ENCODE assay signal across 10 mouse cellular contexts in the genomic region with DNA sequence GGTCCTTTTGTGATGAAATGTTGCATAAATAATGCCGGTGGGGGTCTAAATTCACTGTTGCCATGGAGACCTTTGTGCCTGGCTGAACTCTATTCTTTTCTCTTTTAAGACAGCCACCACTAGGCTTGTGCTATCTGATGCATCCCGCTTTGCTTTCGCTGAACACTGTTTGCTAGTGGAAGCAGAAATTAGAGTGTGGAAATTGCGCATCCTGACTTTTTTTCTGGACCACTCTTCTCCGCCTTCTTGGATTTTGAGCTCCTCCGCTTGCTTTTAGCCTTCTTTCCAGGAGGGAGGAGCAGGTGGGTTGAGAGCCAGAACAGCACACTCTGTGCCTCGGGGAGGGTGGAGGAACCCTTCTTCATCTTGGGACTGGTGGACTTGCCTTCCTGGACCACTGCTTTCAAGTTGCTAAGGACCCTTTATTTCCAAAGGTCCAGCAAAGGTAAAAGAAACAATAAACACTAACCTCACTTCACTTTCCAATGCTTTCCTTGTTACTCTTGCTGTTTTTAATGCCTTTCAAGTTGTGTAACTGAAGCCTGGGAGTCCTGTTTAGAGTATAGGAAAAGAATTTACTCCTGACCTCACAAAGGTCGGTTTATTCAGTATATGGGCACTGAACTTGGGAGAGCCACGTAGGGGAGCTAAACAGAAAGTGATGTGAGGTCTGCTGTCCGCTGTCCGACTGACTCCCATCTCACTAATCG.
DNase-seq lines count a peak whose midpoint lies in the region; ATAC-seq and TF ChIP-seq lines count a peak whose summit lies in the region.
"Had no signal": no experiment of that assay in that cellular context is flagged by ENCODE, and none has a peak within 500 bp of the region (broad histone marks: within the 10 kb centered on the region; RNA-seq: fewer than 3 reads in every experiment).

No protein-coding gene starts in this region.

- no peaks in the 10 kb centered on the region for H3K27me3 ChIP-seq in embryonic facial prominence, embryonic 10.5 days (replicated peaks; ENCODE audit: low read depth, poor library complexity, severe bottlenecking)
- H3K27me3 ChIP-seq in hindbrain, embryonic 15.5 days = no peaks in the 10 kb centered on the region
- H3K27me3 ChIP-seq in midbrain, postnatal 0 days (ENCODE audit: insufficient read depth, low read length) = no peaks in the 10 kb centered on the region

- TF ChIP-seq POLR2A in brain, embryonic 14.5 days (IDR thresholded peaks at IDR 0.05; ENCODE audit: borderline replicate concordance, extremely low read depth, insufficient read depth, insufficient read length, poor library complexity, severe bottlenecking) = no peak

- no peaks in the 10 kb centered on the region for H3K9me3 ChIP-seq in embryonic facial prominence, embryonic 10.5 days
- no peaks in the 10 kb centered on the region for H3K9me3 ChIP-seq in hindbrain, embryonic 15.5 days
- H3K9me3 ChIP-seq in midbrain, postnatal 0 days (ENCODE audit: low read length) = no peaks in the 10 kb centered on the region

- WGBS in embryonic facial prominence, embryonic 10.5 days = 40% methylated on average over 12 of the region's 12 CpGs
- WGBS in hindbrain, embryonic 15.5 days = 11% methylated on average over 12 of the region's 12 CpGs
- 12% methylated on average over 12 of the region's 12 CpGs for WGBS in midbrain, postnatal 0 days

- H3K27ac ChIP-seq in embryonic facial prominence, embryonic 10.5 days (replicated peaks) = peak overlapping the region; percentile 75
- peak overlapping the region; percentile 83 for H3K27ac ChIP-seq in hindbrain, embryonic 15.5 days (replicated peaks)
- peak overlapping the region; percentile 49 for H3K27ac ChIP-seq in midbrain, postnatal 0 days (ENCODE audit: low read depth, low read length)

- peak; percentile 83 for ATAC-seq in hindbrain, embryonic 15.5 days (ENCODE audit: low FRiP score, low read depth)
- ATAC-seq in midbrain, postnatal 0 days (ENCODE audit: low FRiP score) = peak; percentile 80; the same call in 1 of the 2 replicates
- no peak for ATAC-seq in erythroblast, adult 5-6 weeks (replicated peaks; ENCODE audit: low FRiP score, poor library complexity, severe bottlenecking)
- ATAC-seq: intestine, postnatal 0 days had no signal

- peak overlapping the region; percentile 62 for H3K4me2 ChIP-seq in hindbrain, embryonic 15.5 days
- H3K4me2 ChIP-seq in midbrain, postnatal 0 days (ENCODE audit: low read depth, low read length, poor library complexity, severe bottlenecking) = peak overlapping the region; percentile 49

- no peaks in the 10 kb centered on the region for H3K36me3 ChIP-seq in embryonic facial prominence, embryonic 10.5 days (replicated peaks)
- H3K36me3 ChIP-seq in hindbrain, embryonic 15.5 days = no peaks in the 10 kb centered on the region
- no peaks in the 10 kb centered on the region for H3K36me3 ChIP-seq in midbrain, postnatal 0 days (ENCODE audit: insufficient read depth, low read length)

- DNase-seq in brain, embryonic 14.5 days (ENCODE audit: low read depth) = peak; percentile 93
- no peak for DNase-seq in embryonic facial prominence, embryonic 10.5 days (ENCODE audit: low spot score)
- peak; percentile 85 for DNase-seq in midbrain, postnatal 0 days (ENCODE audit: low spot score)
- DNase-seq in cerebellum, adult 11-12 months = no peak
- no peak for DNase-seq in urinary bladder, postnatal 4 days (ENCODE audit: low spot score in 2 of 2)
- no peak for DNase-seq in kidney, postnatal 36 days
- DNase-seq: cerebellum, adult 9-11 months had no signal

- peak overlapping the region; percentile 43 for H3K9ac ChIP-seq in hindbrain, embryonic 15.5 days
- H3K9ac ChIP-seq in midbrain, postnatal 0 days (replicated peaks; ENCODE audit: low read length, poor library complexity, severe bottlenecking) = no peak overlapping the region

- H3K4me3 ChIP-seq in embryonic facial prominence, embryonic 10.5 days = peak overlapping the region; percentile 48
- peak overlapping the region; percentile 40 for H3K4me3 ChIP-seq in hindbrain, embryonic 15.5 days
- H3K4me3 ChIP-seq in midbrain, postnatal 0 days (ENCODE audit: low read depth, low read length) = peak overlapping the region; percentile 31

- H3K4me1 ChIP-seq in embryonic facial prominence, embryonic 10.5 days = peaks cover 16% of the 10 kb centered on the region; the same call in 1 of the 2 replicates
- H3K4me1 ChIP-seq in hindbrain, embryonic 15.5 days (replicated peaks) = peaks cover 30% of the 10 kb centered on the region
- H3K4me1 ChIP-seq in midbrain, postnatal 0 days (ENCODE audit: insufficient read depth, low read length) = no peaks in the 10 kb centered on the region; the same call in 1 of the 2 replicates

- TF ChIP-seq CTCF in brain, embryonic 14.5 days (IDR thresholded peaks at IDR 0.05; ENCODE audit: borderline replicate concordance, extremely low read depth, insufficient read depth, insufficient read length) = peak; percentile 14; the same call in 1 of the 2 replicates
- peak; percentile 37 for TF ChIP-seq CTCF in midbrain, postnatal 0 days (IDR thresholded peaks at IDR 0.05)

Comparison
In these comparisons a context has a peak if more than half of its experiments do, and no peak if none do; other contexts are left out.
1. DNase-seq: peak in brain, embryonic 14.5 days (single experiment) and midbrain, postnatal 0 days (single experiment); none in embryonic facial prominence, embryonic 10.5 days (single experiment), cerebellum, adult 11-12 months (single experiment), urinary bladder, postnatal 4 days (0 of 2) and kidney, postnatal 36 days (0 of 2).
2. Peak in every context shown above with its lines, with median percentiles within 50 percentile points of each other: H3K27ac ChIP-seq and H3K4me3 ChIP-seq.